Mouse (Mus musculus) adrenal gland, adult 10 weeks (tissue): ENCODE measurements around the gene Tbc1d24. TPM values are rescaled to one million over a fixed set of nuclear protein-coding genes. Genes with fewer than 3 reads are reported as not detected.

Experiments
- polyA plus RNA-seq: library from polyadenylated mRNA; stranded (reverse); fragments of 350-450 nt; fragmentation: Illumina TruSeq; extraction: RNeasy Lipid Tissue Mini Kit (QIAGEN cat#74804); gene quantifications from one replicate; pipeline ENCODE4 v1.2.3, GENCODE M21; 2014; ENCODE audit warnings: low read depth, low replicate concordance

Gene Tbc1d24
- 15.3 TPM for polyA plus RNA-seq

DNA sequence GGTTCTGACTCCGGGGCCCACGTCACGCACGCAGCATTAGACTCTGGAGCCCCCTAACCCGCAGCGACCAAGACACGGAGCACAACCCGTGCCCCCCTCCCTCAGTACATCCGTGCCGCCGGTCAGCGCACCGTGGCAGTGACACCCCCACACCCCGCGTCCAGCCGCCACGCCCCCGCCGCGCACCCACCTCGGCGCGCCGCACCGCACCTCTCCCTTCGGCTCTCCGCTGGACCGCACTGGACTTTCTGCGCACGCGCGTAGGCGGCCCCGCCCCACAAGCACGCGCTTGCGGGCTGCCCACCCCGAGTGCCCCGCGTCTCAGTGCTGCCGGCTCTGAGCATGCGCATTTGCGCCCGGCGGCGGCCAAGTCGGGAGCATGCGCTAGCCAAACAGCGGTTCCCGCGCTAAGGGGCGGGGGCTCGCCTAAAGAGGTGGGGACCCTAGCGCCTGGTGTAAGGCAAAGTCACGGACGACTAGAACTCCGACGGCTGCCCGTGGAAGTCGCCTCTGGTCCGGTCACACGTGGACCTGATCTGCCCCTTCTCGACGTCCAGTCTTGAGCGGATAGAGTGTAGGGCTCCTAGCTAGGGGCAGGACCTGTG lies at the start of gene Tbc1d24:
TSS of gene Tbc1d24 (minus strand) at position 279 of the 605 bp plus-strand sequence.

GRCm38 (mm10) chr17:24251320-24252069 lies 46.1 kb upstream of the Tbc1d24 start, which contains the start of gene Ccnf:
TSS of gene Ccnf (minus strand) at chr17:24251484.

DNA sequence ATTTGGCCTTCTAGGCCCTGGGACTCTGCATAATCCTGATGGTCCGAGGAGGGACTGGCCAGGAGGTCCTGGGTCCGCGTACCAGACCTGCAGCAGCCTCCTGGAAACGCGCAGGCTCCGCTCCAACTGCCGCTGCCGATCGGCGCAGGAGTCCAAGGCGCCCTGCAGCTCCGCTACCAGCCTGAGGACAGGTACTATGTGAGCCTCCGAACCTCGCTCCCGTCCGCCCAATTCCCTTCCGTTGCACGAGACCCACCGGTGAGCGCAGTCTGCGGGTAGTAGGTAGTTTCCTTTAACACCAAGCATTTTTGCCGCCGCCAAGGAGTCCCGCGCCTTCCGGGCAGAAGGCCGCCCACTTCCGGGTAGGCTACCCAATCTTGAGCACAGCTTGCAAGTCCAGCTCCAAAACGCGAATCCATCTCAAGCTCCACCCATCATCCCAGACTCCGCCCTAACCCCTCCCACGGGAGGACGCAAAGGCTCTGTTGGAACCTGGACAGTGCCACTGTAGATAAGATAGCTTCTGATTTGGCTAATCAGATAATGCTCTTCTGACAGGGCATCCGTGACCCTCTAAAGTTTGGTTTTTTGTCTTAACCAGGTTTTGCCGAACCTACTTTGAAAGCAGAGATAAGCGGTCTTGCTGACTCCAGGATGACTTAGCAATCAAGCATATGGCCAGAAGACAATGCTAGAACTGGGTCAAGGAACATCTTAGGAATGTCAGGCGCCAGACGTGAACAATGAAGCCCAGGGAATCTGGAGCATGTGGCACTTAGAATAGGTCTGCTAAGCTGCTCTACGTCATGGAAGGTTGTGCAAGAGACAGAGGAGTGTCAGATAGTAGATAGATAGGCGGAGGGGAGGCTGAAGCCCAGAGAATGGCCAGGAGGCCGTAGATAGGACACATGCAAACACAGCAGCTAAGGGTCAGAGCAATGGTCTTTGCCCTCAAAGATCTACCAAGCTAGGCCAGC lies 15.4 kb upstream of the Tbc1d24 start, which contains the start of gene Tedc2:
TSS of gene Tedc2 (minus strand) at position 417 of the 977 bp plus-strand sequence.

DNA sequence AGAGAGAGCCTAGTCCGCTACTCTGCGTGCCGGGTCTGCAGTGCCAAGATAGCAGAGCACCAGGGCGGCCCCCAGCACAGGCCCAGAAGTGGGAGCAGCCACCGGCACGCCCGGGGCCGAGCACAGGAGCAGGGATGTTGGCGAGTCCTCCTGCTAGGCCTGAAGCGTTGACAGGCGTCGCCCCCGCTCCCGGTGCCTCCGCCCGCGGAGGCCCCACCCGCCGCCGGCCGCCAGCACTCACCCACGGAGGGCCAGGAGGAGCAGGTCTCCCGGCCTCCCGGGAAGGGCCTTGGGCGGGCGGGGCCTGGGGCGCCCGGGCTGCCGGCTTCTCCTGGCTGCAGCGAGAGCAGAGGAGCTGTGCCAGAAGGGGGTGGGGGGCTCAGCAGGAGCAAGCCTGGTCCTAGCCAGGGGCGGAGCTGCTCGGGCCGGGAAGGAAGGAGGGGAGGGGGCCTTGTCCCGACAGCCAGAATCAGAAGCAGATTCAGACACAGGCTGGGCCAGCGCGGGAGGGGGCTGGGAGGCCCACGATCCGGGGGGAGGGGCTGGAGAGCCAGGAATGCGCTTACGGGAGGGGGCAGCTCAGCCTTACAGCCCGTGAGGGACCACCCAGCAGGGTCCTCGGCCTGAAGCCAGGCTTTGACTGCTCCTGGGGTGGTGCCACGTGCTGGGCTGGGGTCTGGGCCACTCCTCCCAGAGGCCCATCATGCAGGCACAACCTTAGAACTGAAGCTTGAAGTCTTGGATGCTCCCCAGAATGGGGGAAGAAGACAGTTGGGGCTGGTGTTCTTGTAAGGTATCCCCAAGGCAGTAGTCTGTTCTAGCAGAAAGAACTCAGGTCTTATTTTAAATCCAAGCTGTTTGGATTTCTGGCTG lies 3.9 kb upstream of the Tbc1d24 start, which contains the start of gene Ntn3:
TSS of gene Ntn3 (minus strand) at position 489 of the 873 bp plus-strand sequence.

GRCm38 (mm10) chr17:24169317-24170065 lies 35.9 kb downstream of the Tbc1d24 start, which contains the start of gene Atp6v0c:
TSS of gene Atp6v0c (minus strand) at chr17:24169702.

DNA sequence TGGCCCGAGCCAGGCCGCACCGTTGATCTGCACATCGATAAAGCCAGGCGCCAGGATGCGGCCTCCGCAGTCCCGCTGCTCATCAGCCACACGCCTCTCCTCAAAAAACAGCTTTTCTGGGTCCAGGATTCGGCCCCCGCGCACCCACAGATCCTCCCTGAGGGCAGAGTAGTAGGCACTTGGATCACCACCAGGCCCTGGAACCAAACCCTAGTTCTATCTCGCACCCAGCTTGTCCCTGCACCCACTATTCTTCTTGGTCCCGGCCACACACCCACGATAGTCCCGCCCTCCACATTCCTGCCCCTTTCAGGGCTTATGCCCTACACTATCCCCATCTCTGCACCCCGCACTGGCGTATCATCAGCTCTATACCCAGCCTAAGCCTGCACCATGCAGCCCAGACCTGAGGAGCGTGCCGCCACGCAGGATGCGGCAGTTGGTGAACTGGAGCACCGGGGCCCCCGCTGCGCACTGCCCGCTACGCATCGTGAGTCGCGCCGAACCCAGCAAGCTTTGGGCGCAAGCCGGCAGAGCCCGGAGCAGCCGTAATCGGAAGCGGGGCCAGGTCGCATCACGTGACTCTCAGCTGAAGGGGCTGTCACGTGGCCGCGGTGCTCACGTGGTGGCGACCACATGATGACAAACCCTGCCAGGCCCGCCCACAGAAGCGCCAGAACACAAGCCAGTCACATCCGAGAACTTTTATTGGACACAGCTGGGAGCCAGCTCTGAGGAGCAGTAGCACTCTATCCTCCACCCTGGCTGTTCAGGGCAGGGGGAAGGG lies 42.0 kb downstream of the Tbc1d24 start, which contains the start of gene Amdhd2:
TSS of gene Amdhd2 (minus strand) at position 591 of the 787 bp plus-strand sequence.

DNA sequence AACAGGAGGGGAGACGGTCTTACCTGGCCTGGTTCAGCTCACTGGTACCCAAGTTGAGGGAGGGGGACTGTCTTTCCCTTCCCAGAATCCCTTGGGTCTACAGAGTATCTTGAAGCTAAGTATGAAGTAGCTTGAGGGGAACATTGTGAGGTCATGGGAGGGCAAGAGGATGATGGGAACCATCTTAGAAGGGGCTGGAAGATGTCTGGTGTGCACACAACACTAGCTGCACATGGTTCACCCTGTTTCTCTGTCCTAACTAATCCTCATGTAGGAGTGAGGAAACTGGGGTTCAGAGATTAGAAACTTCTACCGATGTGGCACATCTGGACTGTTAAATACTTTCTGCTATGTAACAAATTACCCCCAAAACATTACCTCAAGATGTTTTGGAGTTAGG lies 54.5 kb downstream of the Tbc1d24 start, which contains the start of gene Pdpk1:
TSS of gene Pdpk1 (minus strand) at position 101 of the 400 bp plus-strand sequence.

Other genes with a start within 250 kb of the Tbc1d24 start
- not detected for gene Prss30, start 225.0 kb downstream of the Tbc1d24 start, polyA plus RNA-seq
- not detected for gene Prss22, start 207.5 kb downstream of the Tbc1d24 start, polyA plus RNA-seq
- gene Prss27, start 167.4 kb downstream of the Tbc1d24 start, polyA plus RNA-seq: not detected
- 26.7 TPM for gene Kctd5, start 132.1 kb downstream of the Tbc1d24 start, polyA plus RNA-seq
- 57.8 TPM for gene Pdpk1, start 54.6 kb downstream of the Tbc1d24 start, polyA plus RNA-seq
- not detected for gene Amdhd2, start 41.8 kb downstream of the Tbc1d24 start, polyA plus RNA-seq
- 78.0 TPM for gene Atp6v0c, start 35.9 kb downstream of the Tbc1d24 start, polyA plus RNA-seq
- 0.35 TPM for gene Ntn3, start 4.0 kb upstream of the Tbc1d24 start, polyA plus RNA-seq
- gene Tedc2, start 15.3 kb upstream of the Tbc1d24 start, polyA plus RNA-seq: 4.6 TPM
- 0.58 TPM for gene Ccnf, start 45.9 kb upstream of the Tbc1d24 start, polyA plus RNA-seq
- not detected for gene Abca17, start 145.5 kb upstream of the Tbc1d24 start, polyA plus RNA-seq
- gene Abca3, start 146.4 kb upstream of the Tbc1d24 start, polyA plus RNA-seq: 2.9 TPM
- 41.9 TPM for gene Rnps1, start 209.0 kb upstream of the Tbc1d24 start, polyA plus RNA-seq
- 42.5 TPM for gene Eci1, start 221.1 kb upstream of the Tbc1d24 start, polyA plus RNA-seq
- not detected for gene Dnase1l2, start 237.5 kb upstream of the Tbc1d24 start, polyA plus RNA-seq